Mouse (Mus musculus) embryonic facial prominence, embryonic 11.5 days (tissue): Measurements from ENCODE around the gene Spdye4b. TPM values are rescaled to one million over a fixed set of nuclear protein-coding genes. Genes with fewer than 3 reads are reported as not detected.
"Not testable (repeated sequence)": the region's sequence is repeated elsewhere in the genome, so short reads cannot be mapped to it uniquely, and the experiment has no call there.

Source experiments
- ATAC-seq: fragments of 200-750 bp; cut with Nextera tagmentation; replicated peaks from 2 replicates; pipeline ENCODE4 v1.8.0; 2017; ENCODE audit warnings: low read depth; ENCODE audit not compliant: insufficient number of reproducible peaks, low FRiP score, low TSS enrichment
- DNase-seq: peaks from one replicate; pipeline ENCODE4 v3.0.0-alpha.2; 2015; ENCODE audit warnings: low spot score
- H3K27ac ChIP-seq: fragments of 300-500 bp; sonication (generic); replicated peaks from 2 replicates; pipeline ENCODE4 v1.5.1; 2014; ENCODE audit warnings: mild to moderate bottlenecking, low read depth, low read length, control low read depth
- H3K27me3 ChIP-seq: fragments of 300-500 bp; sonication (generic); 2 replicates; pipeline ENCODE4 v1.6.1; 2014; ENCODE audit warnings: mild to moderate bottlenecking, low read length, moderate library complexity, mixed read lengths; ENCODE audit not compliant: control insufficient read depth, insufficient read depth
- H3K36me3 ChIP-seq: fragments of 300-500 bp; sonication (generic); replicated peaks from 2 replicates; pipeline ENCODE4 v1.6.1; 2014; ENCODE audit warnings: low read depth, mild to moderate bottlenecking, low read length, moderate library complexity, mixed read lengths; ENCODE audit not compliant: control insufficient read depth, insufficient read depth
- H3K4me1 ChIP-seq: fragments of 300-500 bp; sonication (generic); 2 replicates; pipeline ENCODE4 v1.6.1; 2014; ENCODE audit warnings: low read length, mixed read lengths; ENCODE audit not compliant: control insufficient read depth, insufficient read depth
- H3K4me2 ChIP-seq: fragments of 300-500 bp; sonication (generic); 2 replicates; pipeline ENCODE4 v1.6.1; 2014; ENCODE audit warnings: low read depth, mild to moderate bottlenecking, control low read depth, low read length, moderate library complexity
- H3K4me3 ChIP-seq: fragments of 300-500 bp; sonication (generic); 2 replicates; pipeline ENCODE4 v1.5.1; 2014; ENCODE audit warnings: low read depth, low read length, control low read depth
- H3K9ac ChIP-seq: fragments of 300-500 bp; sonication (generic); replicated peaks from 2 replicates; pipeline ENCODE4 v1.6.1; 2014; ENCODE audit warnings: mild to moderate bottlenecking, control low read depth, low read length
- H3K9me3 ChIP-seq: fragments of 300-500 bp; sonication (generic); replicated peaks from 2 replicates; pipeline ENCODE4 v1.6.1; 2016; ENCODE audit warnings: mild to moderate bottlenecking, low read length, inconsistent platforms, mixed read lengths; ENCODE audit not compliant: control insufficient read depth
- WGBS: fragments of 180-500 bp; shearing (Covaris S2); extraction: QIAGEN DNeasy Blood & Tissue Kit; methylation state at CpG from one replicate; pipeline ENCODE4 v1.1.7; 2014; 5-methylcytosine and 5-hydroxymethylcytosine counted together
- polyA plus RNA-seq: library from polyadenylated mRNA; unstranded; fragments of >200 nt; fragmentation: Nextera tagmentation; extraction: Ambion mirVana; gene quantifications from 2 replicates; pipeline ENCODE4 v1.2.1, GENCODE M21; 2014

The Spdye4b gene
- polyA plus RNA-seq, 1 experiment from 2014 or later: not detected

- ATAC-seq, H3K9ac ChIP-seq, H3K27ac ChIP-seq, H3K27me3 ChIP-seq, H3K4me2 ChIP-seq, H3K36me3 ChIP-seq, H3K4me1 ChIP-seq, DNase-seq, H3K4me3 ChIP-seq, H3K9me3 ChIP-seq: not testable (repeated sequence)
- WGBS: no CpG with 5 or more reads among the region's 1 CpGs
These were observed 7.2 kb downstream of the Spdye4b start for GRCm38 (mm10) chr5:143188014-143188413.

DNA sequence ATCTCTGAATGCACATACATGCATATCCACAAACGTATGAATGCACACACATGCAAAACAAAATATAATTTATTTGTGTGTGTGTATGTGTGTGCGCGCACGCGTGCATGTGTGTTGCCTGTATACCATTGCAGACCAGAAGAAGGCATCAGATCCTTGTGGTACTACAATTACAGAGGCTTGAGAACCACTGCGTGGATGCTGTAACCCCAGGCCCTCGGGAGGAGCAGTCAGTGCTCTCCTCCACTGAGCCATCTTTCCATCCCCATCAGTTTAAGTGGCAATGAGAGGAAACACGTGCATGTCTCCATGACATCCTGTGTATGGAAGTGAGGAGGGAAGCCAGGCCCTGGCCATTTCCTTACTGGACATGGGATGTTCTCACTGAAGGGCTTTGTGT, 12.0 kb downstream of the Spdye4b start:
- no peaks in the 10 kb centered on the region for H3K27me3 ChIP-seq
- no peaks in the 10 kb centered on the region for H3K9me3 ChIP-seq
- H3K4me1 ChIP-seq: no peaks in the 10 kb centered on the region
- no peak overlapping the region for H3K9ac ChIP-seq
- ATAC-seq (no peak), DNase-seq (no peak)
- H3K4me3 ChIP-seq: no peak overlapping the region
- no peak overlapping the region for H3K4me2 ChIP-seq
- WGBS: 87% methylated on average over 8 of the region's 8 CpGs
- H3K27ac ChIP-seq: no peak overlapping the region
- no peaks in the 10 kb centered on the region for H3K36me3 ChIP-seq

GRCm38 (mm10) chr5:143194747-143195146, 13.9 kb downstream of the Spdye4b start:
- not testable (repeated sequence) for H3K9ac ChIP-seq, H3K36me3 ChIP-seq, DNase-seq, H3K4me3 ChIP-seq, H3K27me3 ChIP-seq, H3K27ac ChIP-seq, H3K4me1 ChIP-seq, H3K9me3 ChIP-seq, ATAC-seq, H3K4me2 ChIP-seq
- WGBS: 62% methylated on average over 8 of the region's 8 CpGs

- no peaks in the 10 kb centered on the region for H3K27me3 ChIP-seq
- no peaks in the 10 kb centered on the region for H3K9me3 ChIP-seq
- H3K4me2 ChIP-seq: no peak overlapping the region
- WGBS: 86% methylated on average over 2 of the region's 2 CpGs
- no peak overlapping the region for H3K27ac ChIP-seq
- H3K9ac ChIP-seq: no peak overlapping the region
- H3K36me3 ChIP-seq: no peaks in the 10 kb centered on the region
- H3K4me1 ChIP-seq: no peaks in the 10 kb centered on the region
- ATAC-seq (no peak), DNase-seq (no peak)
- H3K4me3 ChIP-seq: no peak overlapping the region
These were observed 14.3 kb downstream of the Spdye4b start for GRCm38 (mm10) chr5:143195166-143195565.

DNA sequence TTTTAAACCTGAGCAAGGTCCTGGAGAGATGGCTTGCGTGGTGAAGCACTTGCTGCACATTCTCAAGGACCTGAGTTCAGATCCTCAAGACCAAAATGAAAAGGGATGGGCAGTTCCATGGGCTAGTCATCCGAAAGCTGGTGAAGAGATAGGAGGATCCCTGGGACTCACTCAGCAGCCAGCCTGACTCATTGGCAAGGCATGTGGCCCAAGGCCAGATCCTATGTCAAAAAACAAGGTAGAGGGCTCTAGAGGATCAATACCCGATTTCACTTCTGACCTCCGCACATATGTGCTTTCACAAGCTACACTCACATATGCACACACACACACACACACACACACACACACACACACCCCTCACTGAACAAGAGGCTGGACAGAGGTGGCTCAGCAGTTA, 15.7 kb downstream of the Spdye4b start:
- no peak for DNase-seq
- Histone ChIP-seq H3K27ac (no peak overlapping the region), H3K9ac (no peak overlapping the region), H3K4me2 (no peak overlapping the region), H3K4me1 (no peaks in the 10 kb centered on the region), H3K4me3 (no peak overlapping the region), H3K36me3 (no peaks in the 10 kb centered on the region), H3K27me3 (no peaks in the 10 kb centered on the region), H3K9me3 (no peaks in the 10 kb centered on the region)
- WGBS: 83% methylated on average over 4 of the region's 4 CpGs
- ATAC-seq: no peak

DNA sequence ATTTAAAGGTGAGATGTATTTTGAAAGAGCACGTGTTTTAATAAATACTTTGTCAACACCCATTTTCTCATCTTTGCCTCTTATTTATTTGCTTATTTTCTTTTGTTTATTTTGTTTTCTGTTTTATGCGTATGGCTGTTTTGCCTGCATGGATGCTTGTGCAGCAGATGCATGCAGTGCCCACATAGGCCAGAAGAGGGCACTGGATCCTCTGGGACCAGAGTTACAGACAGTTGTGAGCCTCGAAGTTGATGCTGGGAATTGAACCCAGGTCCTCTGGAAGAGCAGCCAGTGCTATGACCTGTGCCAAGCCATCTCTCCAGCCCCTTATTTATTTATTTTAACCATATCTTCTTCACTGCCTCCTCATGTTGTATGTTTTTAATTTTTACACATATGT, 24.2 kb downstream of the Spdye4b start:
- H3K27me3 ChIP-seq: no peaks in the 10 kb centered on the region
- H3K4me3 ChIP-seq: no peak overlapping the region
- WGBS: 71% methylated on average over 3 of the region's 3 CpGs
- H3K9me3 ChIP-seq: peaks cover 4% of the 10 kb centered on the region; the same call in 1 of the 2 replicates
- no peak overlapping the region for H3K27ac ChIP-seq
- DNase-seq (no peak), ATAC-seq (no peak)
- H3K36me3 ChIP-seq: no peaks in the 10 kb centered on the region
- H3K4me2 ChIP-seq: no peak overlapping the region
- no peak overlapping the region for H3K9ac ChIP-seq
- no peaks in the 10 kb centered on the region for H3K4me1 ChIP-seq

DNA sequence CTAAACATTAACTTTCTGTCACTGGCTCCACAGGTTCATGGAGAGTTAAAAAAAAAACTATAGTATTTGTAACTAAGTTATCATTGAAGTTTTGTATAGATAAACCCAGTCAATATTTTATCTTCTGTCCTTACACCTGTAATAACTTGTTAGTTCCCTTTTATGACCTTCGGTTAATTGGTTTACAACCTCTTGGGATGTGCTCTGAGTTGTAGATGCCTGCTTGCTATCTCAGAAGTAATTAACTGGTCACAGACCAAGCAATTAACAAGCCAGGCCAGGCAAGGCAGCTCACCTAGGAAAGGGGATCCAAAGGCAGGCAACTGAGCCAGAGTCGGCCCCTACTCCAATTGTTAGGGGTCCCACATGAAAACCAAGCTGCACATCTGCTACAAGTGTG, 33.0 kb downstream of the Spdye4b start:
- WGBS: 91% methylated on average over 2 of the region's 2 CpGs
- no peak for DNase-seq
- ATAC-seq: no peak
- Histone ChIP-seq H3K4me1 (no peaks in the 10 kb centered on the region), H3K4me2 (no peak overlapping the region), H3K36me3 (no peaks in the 10 kb centered on the region), H3K9ac (no peak overlapping the region), H3K4me3 (no peak overlapping the region), H3K9me3 (peaks cover 1% of the 10 kb centered on the region; the same call in 1 of the 2 replicates), H3K27me3 (no peaks in the 10 kb centered on the region), H3K27ac (no peak overlapping the region)

DNA sequence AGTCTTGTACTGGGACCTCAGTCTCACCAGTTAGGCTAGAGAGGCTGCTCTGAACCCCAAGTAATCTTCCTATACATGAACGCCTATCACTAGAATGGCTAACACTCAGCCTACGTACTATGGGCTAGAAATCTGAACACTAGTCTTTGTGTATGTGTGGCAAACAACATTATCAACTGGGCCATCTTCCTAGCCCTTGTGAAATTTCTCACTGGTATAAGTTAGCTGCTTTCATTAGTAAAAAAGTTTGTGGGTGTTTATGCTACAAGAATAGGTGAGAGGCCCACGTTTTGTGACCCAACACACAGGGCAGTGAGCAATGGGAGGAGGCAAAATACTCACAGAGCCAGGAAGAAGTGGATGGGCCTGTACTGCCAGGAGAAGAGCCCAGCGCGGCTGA, 40.2 kb downstream of the Spdye4b start:
- H3K4me2 ChIP-seq: no peak overlapping the region
- WGBS: 74% methylated on average over 5 of the region's 5 CpGs

More for the DNA sequence above, 40.2 kb downstream of the Spdye4b start:
- Histone ChIP-seq H3K27ac (no peak overlapping the region), H3K27me3 (no peaks in the 10 kb centered on the region), H3K4me3 (no peak overlapping the region), H3K36me3 (no peaks in the 10 kb centered on the region), H3K9me3 (no peaks in the 10 kb centered on the region), H3K9ac (no peak overlapping the region), H3K4me1 (no peaks in the 10 kb centered on the region)
- DNase-seq: no peak
- ATAC-seq: no peak
